Mouse (Mus musculus) spleen, postnatal 4 days (tissue): ENCODE measurements around the gene Eef1akmt1.

Source experiments
- DNase-seq, 2 experiments: peaks; one replicate each; pipeline ENCODE4 v3.0.0; 2022; ENCODE audit warnings: low spot score in 2 of 2

Eef1akmt1 gene

GRCm38 (mm10) chr14:57524671-57525387, 46.6 kb downstream of the Eef1akmt1 start, which contains the start of gene Il17d:
Il17d (plus strand) TSS chr14:57524777.
- DNase-seq: peak in 1 of 2 experiments; percentile 67

GRCm38 (mm10) chr14:57523762-57524161, 47.6 kb downstream of the Eef1akmt1 start:
- DNase-seq: no peak

GRCm38 (mm10) chr14:57517001-57517400, 54.4 kb downstream of the Eef1akmt1 start:
- no peak for DNase-seq

GRCm38 (mm10) chr14:57515156-57515762, 56.2 kb downstream of the Eef1akmt1 start:
- DNase-seq: no peak

- no peak for DNase-seq
Measured at GRCm38 (mm10) chr14:57509554-57509953, 61.9 kb downstream of the Eef1akmt1 start.

GRCm38 (mm10) chr14:57503729-57504128, 67.7 kb downstream of the Eef1akmt1 start:
- peak in 1 of 2 experiments; percentile 51 for DNase-seq
